Mouse (Mus musculus) midbrain, embryonic 12.5 days (tissue): ENCODE data around the gene Slc35b2. TPM values are rescaled to one million over a fixed set of nuclear protein-coding genes. Genes with fewer than 3 reads are reported as not detected.

Source experiments
- ATAC-seq: fragments of 200-750 bp; cut with Nextera tagmentation; 2 replicates; pipeline ENCODE4 v1.8.0; 2017; ENCODE audit warnings: low read depth, moderate TSS enrichment, moderate library complexity; ENCODE audit not compliant: low FRiP score
- H3K27ac ChIP-seq: fragments of 300-500 bp; sonication (generic); replicated peaks from 2 replicates; pipeline ENCODE4 v1.5.1; 2016; ENCODE audit warnings: mild to moderate bottlenecking
- H3K27me3 ChIP-seq: fragments of 300-500 bp; sonication (generic); 2 replicates; pipeline ENCODE4 v1.6.1; 2016; ENCODE audit warnings: mild to moderate bottlenecking
- H3K36me3 ChIP-seq: fragments of 300-500 bp; sonication (generic); 2 replicates; pipeline ENCODE4 v1.6.1; 2016
- H3K4me1 ChIP-seq: fragments of 300-500 bp; sonication (generic); 2 replicates; pipeline ENCODE4 v1.6.1; 2016
- H3K4me2 ChIP-seq: fragments of 300-500 bp; sonication (generic); replicated peaks from 2 replicates; pipeline ENCODE4 v1.6.1; 2016; ENCODE audit warnings: mild to moderate bottlenecking, moderate library complexity
- H3K4me3 ChIP-seq: fragments of 300-500 bp; sonication (generic); 2 replicates; pipeline ENCODE4 v1.5.1; 2016; ENCODE audit warnings: mild to moderate bottlenecking
- H3K9ac ChIP-seq: fragments of 300-500 bp; sonication (generic); replicated peaks from 2 replicates; pipeline ENCODE4 v1.6.1; 2016; ENCODE audit warnings: mild to moderate bottlenecking, moderate library complexity
- H3K9me3 ChIP-seq: fragments of 300-500 bp; sonication (generic); 2 replicates; pipeline ENCODE4 v1.6.1; 2016; ENCODE audit warnings: mild to moderate bottlenecking
- WGBS: fragments of 180-500 bp; shearing (Covaris S2); methylation state at CpG from one replicate; pipeline ENCODE4 v1.1.7; 2016; 5-methylcytosine and 5-hydroxymethylcytosine counted together
- polyA plus RNA-seq: library from polyadenylated mRNA; unstranded; fragments of >200 nt; fragmentation: Nextera tagmentation; extraction: Ambion mirVana; gene quantifications from 2 replicates; pipeline ENCODE4 v1.2.1, GENCODE M21; 2016

Gene Slc35b2
- polyA plus RNA-seq, 1 experiment from 2014 or later = 102 TPM

DNA sequence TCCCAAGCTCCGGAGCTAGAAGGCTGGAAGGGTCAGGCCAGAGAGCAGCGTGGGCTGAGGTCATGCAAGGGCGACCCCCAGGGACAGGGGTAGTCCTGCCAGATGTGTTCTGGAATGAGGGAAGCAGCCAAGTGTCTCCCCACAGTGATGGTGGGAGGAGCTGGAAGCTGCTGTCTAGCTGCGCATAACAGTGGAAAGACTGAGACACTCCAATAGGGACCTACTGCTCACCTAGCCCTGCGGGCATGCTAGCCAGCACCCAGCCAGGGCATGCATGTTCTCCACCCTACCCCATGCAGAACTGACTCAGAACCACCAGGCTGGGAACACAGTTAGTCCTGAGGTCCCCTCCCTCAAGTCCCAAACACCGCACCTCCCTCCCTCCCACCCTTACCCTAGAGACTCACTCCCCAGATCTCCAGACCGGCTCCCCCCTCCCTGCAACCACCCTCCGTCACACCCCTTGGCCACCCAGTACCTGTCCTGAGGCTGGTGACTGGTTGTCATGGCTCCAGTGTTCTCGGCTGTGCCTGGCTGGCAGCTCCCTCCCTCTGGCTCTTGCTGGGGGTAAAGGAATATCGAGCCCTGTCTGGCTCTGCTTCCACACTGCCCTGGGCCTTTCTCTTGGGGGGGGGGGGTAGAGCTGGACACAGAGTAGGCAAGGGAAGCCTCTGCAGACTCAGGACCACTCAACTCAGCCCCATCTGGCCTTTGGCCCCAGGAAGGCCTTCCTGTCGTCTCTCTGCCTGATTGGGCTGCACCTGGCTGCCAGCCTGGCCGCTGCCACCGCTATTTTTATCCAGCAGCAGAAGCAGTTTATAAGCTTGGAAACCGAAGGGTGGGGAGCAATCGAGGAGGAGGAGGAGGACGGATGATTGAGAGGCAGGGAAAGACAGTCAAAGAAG is 28.3 kb downstream of the Slc35b2 start:
- Histone ChIP-seq H3K4me3 (no peak overlapping the region), H3K4me1 (peaks cover 46% of the 10 kb centered on the region), H3K4me2 (no peak overlapping the region; the same call in 1 of the 2 replicates), H3K27me3 (peaks cover 55% of the 10 kb centered on the region), H3K9ac (0 out of 2 replicates have a peak overlapping the region, but pooled peaks have one; percentile 4), H3K27ac (no peak overlapping the region), H3K9me3 (no peaks in the 10 kb centered on the region), H3K36me3 (0 out of 2 replicates have a peak, but pooled peaks cover 4% of the 10 kb centered on the region)
- no peak for ATAC-seq
- 57% methylated on average over 16 of the region's 16 CpGs for WGBS

DNA sequence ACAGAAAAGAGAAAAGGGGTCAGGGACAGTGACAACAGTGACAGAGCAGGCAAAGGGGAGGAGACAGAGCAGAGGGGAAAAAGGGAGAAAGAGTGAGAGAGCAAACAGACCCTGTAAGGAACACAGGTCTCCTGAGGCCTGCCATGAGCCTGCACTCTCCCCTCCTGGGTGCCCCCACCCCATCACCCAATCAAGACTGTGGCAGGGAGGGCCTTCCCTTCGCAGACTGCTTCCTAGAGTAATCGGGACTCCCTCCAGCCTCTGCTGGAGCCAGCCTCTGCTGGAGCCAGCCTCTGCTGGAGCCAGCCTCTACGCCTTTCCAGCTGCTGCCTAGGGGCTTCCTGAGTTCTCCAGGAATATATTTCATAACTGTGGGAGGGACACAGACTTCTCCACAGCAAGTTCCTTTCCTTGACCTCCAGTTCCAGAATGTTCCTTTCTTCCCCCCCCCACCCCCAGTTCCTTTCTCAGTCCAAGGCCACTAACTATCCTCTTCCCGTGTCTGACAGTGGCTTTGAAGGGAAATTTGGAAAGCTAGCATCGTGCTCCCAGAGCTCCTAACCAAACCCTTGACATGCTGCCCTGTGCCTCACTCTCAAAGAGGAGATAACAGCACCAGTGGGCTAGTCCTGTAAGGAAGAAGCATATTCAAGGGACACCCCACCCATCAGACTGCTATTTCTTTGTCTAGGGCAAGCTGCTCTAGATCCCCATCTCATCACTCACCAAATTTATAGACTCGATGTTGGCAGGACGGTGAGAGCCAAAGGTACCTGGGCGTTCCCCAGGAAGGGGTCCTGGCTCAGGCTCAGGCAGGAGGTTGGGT is 29.1 kb downstream of the Slc35b2 start:
- Histone ChIP-seq H3K36me3 (no peaks in the 10 kb centered on the region), H3K9me3 (no peaks in the 10 kb centered on the region), H3K4me1 (peaks cover 49% of the 10 kb centered on the region), H3K27me3 (peaks cover 58% of the 10 kb centered on the region), H3K4me2 (peak overlapping the region; percentile 97; the same call in 1 of the 2 replicates), H3K9ac (0 out of 2 replicates have a peak overlapping the region, but pooled peaks have one; percentile 29), H3K4me3 (no peak overlapping the region), H3K27ac (no peak overlapping the region)
- 57% methylated on average over 8 of the region's 8 CpGs for WGBS
- no peak for ATAC-seq

DNA sequence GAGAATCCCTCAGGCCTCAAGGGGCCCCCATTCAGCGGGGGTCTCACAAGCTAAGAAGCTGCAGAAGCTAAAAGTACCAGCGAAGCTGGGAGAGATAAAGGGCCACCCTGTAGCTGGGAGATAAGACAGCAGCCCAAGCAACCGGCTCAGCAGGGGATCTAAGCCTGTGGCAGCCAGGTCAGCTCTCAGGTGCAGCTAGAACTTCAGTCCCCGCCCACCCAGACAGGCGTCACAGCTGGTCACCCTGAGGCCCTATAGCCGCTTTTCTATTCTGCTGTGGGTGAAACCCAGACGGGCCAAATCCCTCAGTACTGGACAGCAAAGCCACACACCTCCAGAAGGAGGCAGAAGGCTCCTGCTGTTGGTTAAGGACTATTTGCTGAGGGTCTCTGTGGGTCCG is 29.8 kb downstream of the Slc35b2 start:
- peaks cover 49% of the 10 kb centered on the region for H3K4me1 ChIP-seq
- H3K4me2 ChIP-seq = peak overlapping the region; percentile 97; the same call in 1 of the 2 replicates
- peaks cover 58% of the 10 kb centered on the region for H3K27me3 ChIP-seq
- no peak overlapping the region for H3K27ac ChIP-seq
- no peak for ATAC-seq
- 17% methylated on average over 8 of the region's 8 CpGs for WGBS
- no peak overlapping the region for H3K4me3 ChIP-seq
- H3K36me3 ChIP-seq = no peaks in the 10 kb centered on the region
- no peaks in the 10 kb centered on the region for H3K9me3 ChIP-seq
- H3K9ac ChIP-seq = no peak overlapping the region

DNA sequence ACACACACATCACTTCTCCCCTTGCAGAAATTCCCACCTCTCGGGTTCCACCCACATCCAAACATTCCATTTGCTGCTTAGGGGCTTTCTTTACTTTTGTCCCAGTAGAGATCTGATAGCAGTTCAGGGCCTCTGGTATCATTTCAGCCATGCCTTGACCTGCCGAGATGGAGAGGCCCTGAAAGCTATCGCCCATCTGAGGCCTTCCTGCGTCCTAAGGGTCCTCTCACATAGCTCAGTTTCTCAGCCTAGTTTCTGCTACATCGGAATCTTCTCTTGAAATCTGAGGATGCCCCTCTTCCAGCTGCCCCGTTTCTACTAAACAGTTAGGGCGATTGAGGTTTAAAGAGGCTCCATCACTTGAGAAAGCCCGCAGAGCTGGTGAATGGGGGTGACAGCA is 30.5 kb downstream of the Slc35b2 start:
- H3K9me3 ChIP-seq = no peaks in the 10 kb centered on the region
- no peak overlapping the region for H3K27ac ChIP-seq
- ATAC-seq = no peak
- H3K4me2 ChIP-seq = peak overlapping the region; percentile 97
- no peaks in the 10 kb centered on the region for H3K36me3 ChIP-seq
- H3K27me3 ChIP-seq = peaks cover 59% of the 10 kb centered on the region
- no peak overlapping the region for H3K9ac ChIP-seq
- H3K4me1 ChIP-seq = peaks cover 51% of the 10 kb centered on the region
- 0 out of 2 replicates have a peak overlapping the region, but pooled peaks have one; percentile 51 for H3K4me3 ChIP-seq
- WGBS = 41% methylated on average over 8 of the region's 8 CpGs

DNA sequence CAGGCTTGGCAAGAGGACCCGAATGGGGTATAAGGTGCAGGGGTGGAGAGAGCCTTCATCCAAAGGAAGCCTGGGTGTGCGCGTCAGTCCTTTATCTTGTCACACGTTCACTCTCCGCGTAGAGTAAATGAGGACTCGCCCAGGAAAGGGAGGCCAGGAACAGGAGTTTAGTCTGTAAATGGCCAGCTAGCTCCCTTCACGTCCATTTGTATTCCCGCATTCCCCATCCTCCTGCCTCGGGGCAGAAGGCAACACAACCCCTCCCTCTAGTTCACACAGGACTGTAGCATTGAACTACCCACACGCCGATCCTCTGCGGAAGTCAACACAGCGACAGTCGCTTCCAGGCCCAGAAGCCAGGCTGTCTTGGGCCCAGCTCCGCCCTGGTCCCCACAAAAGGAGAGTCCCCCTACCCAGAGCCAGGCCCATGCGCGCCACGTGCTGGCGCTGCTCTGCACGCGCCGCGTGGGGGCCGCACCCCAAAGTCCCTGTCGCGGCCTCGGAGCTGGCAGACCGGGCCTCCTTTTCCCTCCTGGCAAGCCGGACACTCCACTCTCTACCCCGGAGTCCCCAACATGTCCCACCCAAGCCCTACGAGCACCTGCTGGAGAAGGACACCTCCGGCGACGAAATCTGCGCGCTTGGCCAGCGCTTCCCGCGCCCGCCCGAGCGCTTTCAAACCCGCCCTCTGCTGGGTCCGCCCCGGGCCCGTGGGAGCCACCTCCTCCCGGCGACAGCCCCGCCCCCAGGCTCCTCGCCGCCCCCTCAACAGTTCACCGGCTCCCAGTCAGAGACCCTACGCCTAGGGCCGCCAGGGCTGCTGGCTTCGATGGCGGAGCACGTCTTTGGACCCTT is 31.4 kb downstream of the Slc35b2 start:
- under 1% methylated on average over 57 of the region's 58 CpGs for WGBS
- Histone ChIP-seq H3K9me3 (no peaks in the 10 kb centered on the region), H3K4me2 (peak overlapping the region; percentile 97), H3K4me3 (peak overlapping the region; percentile 51), H3K27me3 (peaks cover 68% of the 10 kb centered on the region), H3K4me1 (peaks cover 59% of the 10 kb centered on the region), H3K27ac (no peak overlapping the region), H3K9ac (peak overlapping the region; percentile 43), H3K36me3 (no peaks in the 10 kb centered on the region)
- ATAC-seq = peak; percentile 63

DNA sequence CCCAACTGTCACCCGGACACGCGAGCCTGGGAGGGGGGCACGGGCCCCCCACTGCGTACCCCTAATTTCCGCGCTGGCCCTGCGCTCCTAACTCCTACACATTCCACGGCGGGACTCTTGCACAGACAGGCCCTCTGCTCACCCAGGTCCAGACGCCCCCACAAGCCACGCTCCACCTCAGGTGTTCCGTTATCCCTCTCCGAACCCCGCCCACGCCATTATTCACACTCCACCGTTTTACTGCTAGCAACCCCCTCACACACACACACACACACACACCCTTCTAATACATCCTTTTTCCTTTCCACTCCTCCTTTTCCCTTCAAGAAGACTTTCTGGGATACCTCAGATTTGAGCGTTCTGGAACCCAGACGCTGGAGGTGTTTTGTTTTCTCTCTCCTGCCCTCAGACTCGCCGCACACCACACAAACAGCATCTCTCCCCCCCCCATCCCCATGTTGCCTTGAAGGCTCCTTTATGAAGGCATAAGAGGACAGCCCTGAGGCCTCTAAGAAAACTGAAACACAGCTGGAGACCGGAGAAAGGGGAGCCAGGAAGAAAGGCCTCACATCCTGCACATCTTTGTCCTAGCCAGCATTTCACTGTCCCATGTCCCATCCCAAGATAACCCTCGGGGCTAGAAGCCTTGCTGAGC is 32.2 kb downstream of the Slc35b2 start:
- peaks cover 75% of the 10 kb centered on the region for H3K27me3 ChIP-seq
- H3K9me3 ChIP-seq = no peaks in the 10 kb centered on the region
- H3K4me2 ChIP-seq = peak overlapping the region; percentile 97
- no peak overlapping the region for H3K27ac ChIP-seq
- H3K4me1 ChIP-seq = peaks cover 59% of the 10 kb centered on the region
- H3K36me3 ChIP-seq = no peaks in the 10 kb centered on the region
- peak overlapping the region; percentile 43 for H3K9ac ChIP-seq
- H3K4me3 ChIP-seq = peak overlapping the region; percentile 51
- ATAC-seq = peak; percentile 12; the same call in 1 of the 2 replicates
- 4% methylated on average over 23 of the region's 23 CpGs for WGBS

DNA sequence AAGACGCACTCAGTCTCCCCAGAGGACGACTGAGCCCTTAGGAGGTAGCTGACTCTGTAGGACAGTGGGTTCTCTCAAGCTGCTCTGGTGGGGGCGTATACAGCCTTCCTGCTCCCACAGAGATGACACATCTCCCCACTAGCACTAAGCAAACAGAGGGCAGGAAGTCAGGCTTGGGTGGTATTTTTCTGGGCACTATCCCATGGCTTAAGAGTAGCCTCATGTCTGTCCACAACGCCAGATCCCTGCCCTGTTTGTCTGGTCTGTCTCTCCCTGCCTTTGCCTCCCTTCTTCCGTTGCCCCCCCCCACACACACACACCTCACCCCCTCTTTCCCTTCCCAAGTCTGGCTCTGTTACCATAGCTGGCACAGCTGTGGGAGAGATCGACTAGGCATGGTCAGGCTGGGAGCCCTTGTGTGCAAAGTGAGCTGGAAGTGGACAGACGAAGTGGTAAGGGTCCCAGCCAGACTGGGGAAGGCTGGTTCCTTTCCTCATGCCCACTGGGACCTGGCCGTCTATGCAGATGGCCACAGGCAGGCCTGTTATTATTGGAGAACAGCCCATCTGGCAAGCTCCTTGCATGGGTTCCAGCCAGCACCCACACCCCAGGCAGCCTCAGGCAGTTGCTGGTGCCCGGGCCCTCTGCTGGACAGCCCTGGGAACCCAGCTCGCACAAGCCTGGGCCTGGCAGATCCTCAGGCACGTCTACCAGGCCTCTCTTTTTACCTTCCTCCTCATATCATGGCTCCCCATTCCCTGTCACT is 33.1 kb downstream of the Slc35b2 start:
- no peak overlapping the region for H3K9ac ChIP-seq
- 0 out of 2 replicates have a peak, but pooled peaks have one; percentile 25 for ATAC-seq
- H3K4me3 ChIP-seq = no peak overlapping the region
- peaks cover 81% of the 10 kb centered on the region for H3K27me3 ChIP-seq
- H3K4me2 ChIP-seq = no peak overlapping the region
- H3K36me3 ChIP-seq = no peaks in the 10 kb centered on the region
- peak overlapping the region; percentile 54 for H3K27ac ChIP-seq
- H3K4me1 ChIP-seq = peaks cover 66% of the 10 kb centered on the region
- no peaks in the 10 kb centered on the region for H3K9me3 ChIP-seq
- 22% methylated on average over 11 of the region's 11 CpGs for WGBS

DNA sequence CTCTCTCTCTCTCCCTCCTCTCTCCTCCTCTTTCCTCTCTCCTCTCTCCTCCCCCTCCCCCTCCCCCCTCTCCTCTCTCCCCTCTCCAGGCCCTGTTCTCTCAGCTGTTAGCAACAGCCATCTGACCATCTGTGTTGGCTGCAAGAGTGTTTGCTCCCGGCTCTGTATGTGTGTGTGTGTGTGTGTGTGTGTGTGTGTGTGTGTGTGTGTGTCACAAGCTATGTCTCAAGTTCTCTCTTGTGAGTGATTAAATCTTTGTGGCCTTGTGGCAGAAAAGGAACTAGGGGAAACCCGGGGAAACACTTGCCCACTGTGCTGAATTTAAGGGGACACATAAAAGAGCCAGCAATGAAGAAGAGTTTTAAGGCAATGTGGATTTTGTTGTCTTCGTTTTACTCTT is 34.1 kb downstream of the Slc35b2 start:
- Histone ChIP-seq H3K36me3 (no peaks in the 10 kb centered on the region), H3K27me3 (peaks cover 78% of the 10 kb centered on the region), H3K27ac (no peak overlapping the region), H3K9ac (no peak overlapping the region), H3K4me1 (peaks cover 61% of the 10 kb centered on the region), H3K4me2 (no peak overlapping the region), H3K9me3 (no peaks in the 10 kb centered on the region), H3K4me3 (no peak overlapping the region)
- 45% methylated on average over 3 of the region's 3 CpGs for WGBS
- ATAC-seq = no peak

DNA sequence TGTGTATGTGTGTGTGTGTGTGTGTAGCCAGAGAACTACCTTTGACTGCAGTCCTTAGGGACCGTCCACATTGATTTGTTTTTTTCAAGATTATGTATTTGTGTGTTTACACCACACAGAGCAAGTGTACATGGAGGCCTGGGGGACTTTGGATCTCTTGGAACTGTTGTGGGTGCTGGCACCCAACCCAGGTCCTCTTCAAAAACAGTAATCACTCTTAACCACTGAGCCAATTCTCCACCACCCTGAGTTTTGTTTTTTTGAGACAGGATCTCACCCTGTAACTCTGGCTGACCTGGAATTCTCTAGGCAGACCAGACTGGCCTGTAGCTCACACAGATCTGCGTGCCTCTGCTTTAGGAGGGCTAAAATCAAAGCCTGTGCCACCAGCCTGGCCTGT is 34.7 kb downstream of the Slc35b2 start:
- H3K27me3 ChIP-seq = peaks cover 72% of the 10 kb centered on the region
- no peak overlapping the region for H3K4me2 ChIP-seq
- no peak overlapping the region for H3K27ac ChIP-seq
- H3K9me3 ChIP-seq = no peaks in the 10 kb centered on the region
- H3K4me1 ChIP-seq = peaks cover 56% of the 10 kb centered on the region
- ATAC-seq = no peak
- H3K9ac ChIP-seq = no peak overlapping the region
- H3K4me3 ChIP-seq = no peak overlapping the region
- 91% methylated on average over 2 of the region's 2 CpGs for WGBS
- H3K36me3 ChIP-seq = no peaks in the 10 kb centered on the region

DNA sequence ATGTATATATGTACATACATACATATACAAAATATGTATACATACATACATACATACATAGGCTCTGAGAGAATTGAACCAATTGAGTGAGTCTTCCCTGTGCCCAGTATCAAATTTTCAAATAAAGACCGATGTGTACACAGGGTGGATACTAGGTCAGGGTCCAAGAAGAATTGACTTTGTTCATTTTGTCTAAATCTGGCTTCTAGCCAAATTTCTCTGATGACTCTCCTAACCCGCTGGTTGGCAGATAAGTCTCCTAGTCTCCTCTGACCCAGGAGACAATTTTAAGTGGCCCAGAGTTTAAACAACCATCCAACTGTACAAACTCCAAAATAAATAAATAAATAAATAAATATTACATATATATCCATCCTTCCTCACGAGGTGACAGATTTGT is 35.2 kb downstream of the Slc35b2 start:
- no peak overlapping the region; the same call in 1 of the 2 replicates for H3K9ac ChIP-seq
- no peaks in the 10 kb centered on the region for H3K36me3 ChIP-seq
- no peak overlapping the region for H3K27ac ChIP-seq
- peak overlapping the region; percentile 32; the same call in 1 of the 2 replicates for H3K4me3 ChIP-seq
- WGBS = 53% methylated on average over 3 of the region's 3 CpGs
- H3K4me2 ChIP-seq = peak overlapping the region; percentile 64
- no peak for ATAC-seq
- H3K27me3 ChIP-seq = peaks cover 67% of the 10 kb centered on the region
- H3K9me3 ChIP-seq = no peaks in the 10 kb centered on the region
- H3K4me1 ChIP-seq = peaks cover 52% of the 10 kb centered on the region
